Mouse (Mus musculus) frontal cortex, postnatal 14 days (tissue): ENCODE data around the gene 1700010B08Rik.

Experiments used
- DNase-seq, 2 experiments: peaks; one replicate each; pipeline ENCODE4 v3.0.0; 2022; ENCODE audit warnings: low spot score in 2 of 2

1700010B08Rik gene

GRCm38 (mm10) chr2:173770620-173771019 is 51.4 kb downstream of the 1700010B08Rik start:
- DNase-seq: no peak
